Mouse (Mus musculus) lung, postnatal 36 days (tissue): ENCODE measurements around the gene Gstt1.
A peak's percentile ranks its signal among the peaks of the same experiment; 100 is the strongest.
"Not testable (repeated sequence)": the region's sequence is repeated elsewhere in the genome, so short reads cannot be mapped to it uniquely, and the experiment has no call there.

ENCODE experiments used
- DNase-seq: peaks from one replicate; pipeline ENCODE4 v3.0.0; 2022; ENCODE audit warnings: mixed read lengths

The Gstt1 gene

GRCm38 (mm10) chr10:75798176-75798696, at the start of gene Gstt1:
TSS of gene Gstt1 (minus strand) at chr10:75798584.
- DNase-seq = peak; percentile 87

- DNase-seq = no peak
Measured at GRCm38 (mm10) chr10:75845306-75845930, 47.0 kb upstream of the Gstt1 start.

GRCm38 (mm10) chr10:75844800-75845199, 46.4 kb upstream of the Gstt1 start:
- DNase-seq = no peak

- not testable (repeated sequence) for DNase-seq
Measured at GRCm38 (mm10) chr10:75843898-75844297, 45.5 kb upstream of the Gstt1 start.

GRCm38 (mm10) chr10:75839092-75839491, 40.7 kb upstream of the Gstt1 start:
- DNase-seq = no peak

GRCm38 (mm10) chr10:75837248-75837759, 38.9 kb upstream of the Gstt1 start, which contains the start of gene Gstt2:
TSS of gene Gstt2 (minus strand) at chr10:75837424.
- DNase-seq = peak; percentile 96

GRCm38 (mm10) chr10:75835761-75836531, 37.6 kb upstream of the Gstt1 start:
- DNase-seq = peak; percentile 72

- DNase-seq = peak; percentile 77
Measured at GRCm38 (mm10) chr10:75835307-75835706, 36.9 kb upstream of the Gstt1 start.

GRCm38 (mm10) chr10:75834721-75835120, 36.3 kb upstream of the Gstt1 start:
- DNase-seq = no peak

GRCm38 (mm10) chr10:75834250-75834649, 35.9 kb upstream of the Gstt1 start:
- DNase-seq = peak; percentile 89

GRCm38 (mm10) chr10:75833456-75834080, 35.2 kb upstream of the Gstt1 start:
- DNase-seq = peak; percentile 43

GRCm38 (mm10) chr10:75832272-75832895, 34.0 kb upstream of the Gstt1 start:
- DNase-seq = peak; percentile 86

GRCm38 (mm10) chr10:75830275-75830670, 31.9 kb upstream of the Gstt1 start:
- no peak for DNase-seq

GRCm38 (mm10) chr10:75829529-75830274, 31.3 kb upstream of the Gstt1 start:
- no peak for DNase-seq

- DNase-seq = peak; percentile 56
Measured at GRCm38 (mm10) chr10:75828500-75828931, 30.1 kb upstream of the Gstt1 start.

GRCm38 (mm10) chr10:75827668-75828360, 29.4 kb upstream of the Gstt1 start:
- DNase-seq = peak; percentile 56

GRCm38 (mm10) chr10:75824530-75824929, 26.1 kb upstream of the Gstt1 start:
- no peak for DNase-seq

GRCm38 (mm10) chr10:75823782-75824181, 25.4 kb upstream of the Gstt1 start:
- no peak for DNase-seq

GRCm38 (mm10) chr10:75822443-75822842, 24.1 kb upstream of the Gstt1 start, which contains the start of gene Gstt4:
TSS of gene Gstt4 (minus strand) at chr10:75822543.
- DNase-seq = no peak

- no peak for DNase-seq
Measured at GRCm38 (mm10) chr10:75819882-75820281, 21.5 kb upstream of the Gstt1 start.

- no peak for DNase-seq
Measured at GRCm38 (mm10) chr10:75818641-75819040, 20.3 kb upstream of the Gstt1 start.
